Mouse (Mus musculus) CH12.LX (cell line): ENCODE data around the gene Ano1. TPM values are rescaled to one million over a fixed set of nuclear protein-coding genes. Genes with fewer than 3 reads are reported as not detected.

Experiments used
- DNase-seq: peaks from one replicate; pipeline ENCODE4 v3.0.0-alpha.2; 2013; ENCODE audit errors: extremely low read depth
- H3K27ac ChIP-seq: 2 replicates; pipeline ENCODE4 v1.5.1; 2012; ENCODE audit warnings: low read depth, mild to moderate bottlenecking, control low read depth, moderate library complexity; ENCODE audit not compliant: insufficient read depth
- H3K27me3 ChIP-seq: replicated peaks from 2 replicates; pipeline ENCODE3; 2012; ENCODE audit warnings: inconsistent platforms
- H3K36me3 ChIP-seq, 2 experiments: replicated peaks in 1 of 2; 2 replicates each; pipeline versions ENCODE3 to v1.6.1; 2012; ENCODE audit warnings: inconsistent platforms in 1 of 2, low read length in 1 of 2, mild to moderate bottlenecking in 1 of 2, mixed read lengths in 1 of 2, moderate library complexity in 1 of 2; ENCODE audit not compliant: control insufficient read depth in 1 of 2, insufficient read depth in 1 of 2
- H3K4me1 ChIP-seq, 2 experiments: 2 replicates each; pipeline ENCODE4 v1.6.1; 2012; ENCODE audit warnings: inconsistent platforms in 1 of 2, moderate library complexity in 1 of 2; ENCODE audit not compliant: insufficient read depth in 2 of 2, control insufficient read depth in 1 of 2
- H3K4me2 ChIP-seq: 2 replicates; pipeline ENCODE4 v1.6.1; 2012; ENCODE audit warnings: low read depth, mild to moderate bottlenecking, control low read depth; ENCODE audit not compliant: poor library complexity, insufficient read depth, severe bottlenecking
- H3K4me3 ChIP-seq, 3 experiments: fragments of 150-350 bp in 1 of 3; sonication (generic) in 1 of 3; replicated peaks in 1 of 3; 2 replicates each; pipeline versions ENCODE3 to v1.5.1; 2011 to 2012; ENCODE audit warnings: low read depth in 2 of 3, low read length in 2 of 3, mild to moderate bottlenecking in 2 of 3, moderate library complexity in 2 of 3, control low read depth in 1 of 3, improper control_type of control experiment in 1 of 3, inconsistent platforms in 1 of 3, mixed read lengths in 1 of 3; ENCODE audit not compliant: poor library complexity in 1 of 3
- H3K79me2 ChIP-seq: replicated peaks from 2 replicates; pipeline ENCODE4 v1.6.1; 2012; ENCODE audit warnings: mild to moderate bottlenecking, moderate library complexity; ENCODE audit not compliant: control insufficient read depth, poor library complexity, insufficient read depth, severe bottlenecking; ENCODE audit errors: extremely low read depth
- H3K9ac ChIP-seq: 2 replicates; pipeline ENCODE4 v1.6.1; 2012; ENCODE audit warnings: low read depth, mild to moderate bottlenecking, control low read depth, moderate library complexity; ENCODE audit not compliant: insufficient read depth
- H3K9me3 ChIP-seq: replicated peaks from 2 replicates; pipeline ENCODE3; 2012; ENCODE audit warnings: low read length, inconsistent platforms, mixed read lengths
- CHD2 ChIP-seq: IDR thresholded peaks from 2 replicates; pipeline ENCODE4 v1.6.1; 2011; ENCODE audit warnings: low read length, improper control_type of control experiment
- CTCF ChIP-seq, 2 experiments: IDR thresholded peaks in 1 of 2; conservative IDR thresholded peaks in 1 of 2; 2 replicates each; pipeline ENCODE4 v1.5.1; 2011 to 2012; ENCODE audit warnings: low read depth in 2 of 2, low read length in 2 of 2, improper control_type of control experiment in 1 of 2, inconsistent platforms in 1 of 2, mild to moderate bottlenecking in 1 of 2, moderate library complexity in 1 of 2
- E2F4 ChIP-seq: IDR thresholded peaks from 2 replicates; pipeline ENCODE4 v1.6.1; 2011; ENCODE audit warnings: low read depth, low read length, improper control_type of control experiment; ENCODE audit not compliant: insufficient replicate concordance
- EP300 ChIP-seq: IDR thresholded peaks from 2 replicates; pipeline ENCODE4 v1.6.1; 2011; ENCODE audit warnings: low read length, improper control_type of control experiment
- HCFC1 ChIP-seq: IDR thresholded peaks from 2 replicates; pipeline ENCODE4 v1.6.1; 2012; ENCODE audit warnings: low read depth, mild to moderate bottlenecking, inconsistent platforms, low read length, improper control_type of control experiment
- JUND ChIP-seq: conservative IDR thresholded peaks from 2 replicates; pipeline ENCODE4 v1.6.1; 2011; ENCODE audit warnings: low read depth, low read length, improper control_type of control experiment
- KAT2A ChIP-seq: IDR thresholded peaks from 2 replicates; pipeline ENCODE4 v1.6.1; 2012; ENCODE audit warnings: low read length, improper control_type of control experiment, inconsistent platforms; ENCODE audit not compliant: insufficient replicate concordance
- MAX ChIP-seq: IDR thresholded peaks from 2 replicates; pipeline ENCODE4 v1.6.1; 2011; ENCODE audit warnings: low read length, improper control_type of control experiment
- MYC ChIP-seq: IDR thresholded peaks from 2 replicates; pipeline ENCODE4 v1.6.1; 2011; ENCODE audit warnings: low read depth, mild to moderate bottlenecking, improper control_type of control experiment, low read length
- NELFE ChIP-seq: IDR thresholded peaks from 2 replicates; pipeline ENCODE4 v1.6.1; 2011; ENCODE audit warnings: low read depth, low read length, improper control_type of control experiment
- PAX5 ChIP-seq: IDR thresholded peaks from 2 replicates; pipeline ENCODE4 v1.6.1; 2012; ENCODE audit warnings: low read length, inconsistent platforms, mixed read lengths
- POLR2A ChIP-seq: IDR thresholded peaks from 2 replicates; pipeline ENCODE4 v1.6.1; 2011; ENCODE audit warnings: low read depth, mild to moderate bottlenecking, improper control_type of control experiment, low read length
- POLR2AphosphoS2 ChIP-seq: IDR thresholded peaks from 2 replicates; pipeline ENCODE4 v1.6.1; 2011; ENCODE audit warnings: low read depth, low read length, improper control_type of control experiment
- RAD21 ChIP-seq: IDR thresholded peaks from 2 replicates; pipeline ENCODE4 v1.6.1; 2011; ENCODE audit warnings: low read depth, mild to moderate bottlenecking, low read length, improper control_type of control experiment, moderate library complexity
- RCOR1 ChIP-seq: conservative IDR thresholded peaks from 2 replicates; pipeline ENCODE4 v1.6.1; 2012; ENCODE audit warnings: low read depth, mild to moderate bottlenecking, inconsistent platforms, low read length, improper control_type of control experiment
- SIN3A ChIP-seq: IDR thresholded peaks from 2 replicates; pipeline ENCODE4 v1.6.1; 2012; ENCODE audit warnings: low read length, improper control_type of control experiment, inconsistent platforms
- TBP ChIP-seq: conservative IDR thresholded peaks from 2 replicates; pipeline ENCODE4 v1.6.1; 2011; ENCODE audit warnings: low read depth, low read length, improper control_type of control experiment
- USF1 ChIP-seq: IDR thresholded peaks from 2 replicates; pipeline ENCODE4 v1.6.1; 2014; ENCODE audit warnings: low read depth, mild to moderate bottlenecking, inconsistent platforms, low read length, improper control_type of control experiment
- USF2 ChIP-seq: conservative IDR thresholded peaks from 2 replicates; pipeline ENCODE4 v1.6.1; 2011; ENCODE audit warnings: low read depth, low read length, improper control_type of control experiment
- ZC3H11A ChIP-seq: IDR thresholded peaks from 2 replicates; pipeline ENCODE4 v1.6.1; 2012; ENCODE audit warnings: low read depth, mild to moderate bottlenecking, inconsistent platforms, low read length, improper control_type of control experiment
- ZKSCAN1 ChIP-seq: IDR thresholded peaks from 2 replicates; pipeline ENCODE4 v1.6.1; 2012; ENCODE audit warnings: low read depth, inconsistent platforms, low read length, improper control_type of control experiment, borderline replicate concordance
- ZMIZ1 ChIP-seq: IDR thresholded peaks from 2 replicates; pipeline ENCODE4 v1.6.1; 2012; ENCODE audit warnings: low read depth, mild to moderate bottlenecking, inconsistent platforms, low read length, improper control_type of control experiment
- ZNF384 ChIP-seq: IDR thresholded peaks from 2 replicates; pipeline ENCODE4 v1.6.1; 2012; ENCODE audit warnings: low read depth, low read length, improper control_type of control experiment, inconsistent platforms
- dilution Hi-C: fragments of 300-500 bp; cut with MboI; formaldehyde crosslinking; loops from 2 replicates; pipeline ENCODE4 v1.14.3; 2020; ENCODE audit warnings: low sequenced_read_pairs; ENCODE audit not compliant: extremely low pct_unique_long_range_greater_than_20kb, extremely low pct_ligation_motif_present
- in situ Hi-C: fragments of 300-500 bp; cut with MboI; formaldehyde crosslinking; loops from 3 replicates; pipeline ENCODE4 v1.14.3; 2019; ENCODE audit warnings: low sequenced_read_pairs, low pct_ligation_motif_present, low pct_unique_long_range_greater_than_20kb, mixed read lengths
- polyA plus RNA-seq: library from polyadenylated mRNA; unstranded; fragments of >175 nt; gene quantifications from 2 replicates; pipeline ENCODE4 v1.2.1, GENCODE M21; 2012; ENCODE audit warnings: low read depth; ENCODE audit not compliant: insufficient read length
- total RNA-seq, 2 experiments: library from RNA; depleted of rRNA; stranded (reverse); fragments of 300-350 nt in 1 of 2; fragments of >200 nt in 1 of 2; gene quantifications; 2 replicates each; pipeline ENCODE4 v1.2.3; 2012 to 2014

Ano1 gene
- total and polyA plus RNA-seq, 3 experiments = not detected

- TF ChIP-seq USF1 (no peak), POLR2AphosphoS2 (no peak), HCFC1 (no peak), KAT2A (no peak), EP300 (no peak)
- Histone ChIP-seq H3K4me3 (no peak overlapping the region), H3K27me3 (peaks cover 98% of the 10 kb centered on the region), H3K9ac (no peak overlapping the region), H3K36me3 (no peaks in the 10 kb centered on the region), H3K79me2 (no peaks in the 10 kb centered on the region), H3K4me1 (no peaks in the 10 kb centered on the region), H3K9me3 (no peaks in the 10 kb centered on the region), H3K4me2 (no peak overlapping the region), H3K27ac (no peak overlapping the region)
- dilution Hi-C loops = no loop called here
- DNase-seq = no peak
- in situ Hi-C loops = loop anchor here (10.0 kb wide), 1 partner anchor 133 kb away; no protein-coding TSS in a partner anchor
Observed at GRCm38 (mm10) chr7:144747756-144748155, 4.0 kb downstream of the Ano1 start.

GRCm38 (mm10) chr7:144746466-144746865, 5.3 kb downstream of the Ano1 start:
- H3K4me2 ChIP-seq = no peak overlapping the region
- no peak for DNase-seq
- no peak for TF ChIP-seq PAX5
- TF ChIP-seq ZNF384 = no peak
- TF ChIP-seq JUND = no peak
- no peak for TF ChIP-seq POLR2A
- no peak for TF ChIP-seq RAD21
- TF ChIP-seq MAX = no peak
- no peak for TF ChIP-seq MYC
- no peak for TF ChIP-seq E2F4
- peaks cover 94% of the 10 kb centered on the region for H3K27me3 ChIP-seq
- H3K79me2 ChIP-seq = no peaks in the 10 kb centered on the region
- no peak overlapping the region for H3K4me3 ChIP-seq
- in situ Hi-C loops (loop anchor here (10.0 kb wide), 1 partner anchor 132 kb away; no protein-coding TSS in a partner anchor), dilution Hi-C loops (no loop called here)
- no peaks in the 10 kb centered on the region for H3K36me3 ChIP-seq
- no peaks in the 10 kb centered on the region for H3K9me3 ChIP-seq
- H3K27ac ChIP-seq = no peak overlapping the region
- no peak overlapping the region for H3K9ac ChIP-seq
- H3K4me1 ChIP-seq = no peaks in the 10 kb centered on the region

- no peak overlapping the region for H3K4me2 ChIP-seq
- no peak for DNase-seq
- in situ Hi-C loops (loop anchor here (10.0 kb wide), 1 partner anchor 129 kb away; no protein-coding TSS in a partner anchor), dilution Hi-C loops (no loop called here)
- no peak overlapping the region for H3K4me3 ChIP-seq
- H3K9me3 ChIP-seq = no peaks in the 10 kb centered on the region
- no peak for TF ChIP-seq RCOR1
- no peak for TF ChIP-seq USF2
- TF ChIP-seq SIN3A = no peak
- TF ChIP-seq CTCF (conservative IDR thresholded peaks at IDR 0.05 in 1 of 2, IDR thresholded peaks at IDR 0.05 in 1 of 2; ENCODE audit: low read depth in 2 of 2, low read length in 2 of 2) = no peak
- no peak for TF ChIP-seq ZMIZ1
- no peak for TF ChIP-seq USF1
- no peak for TF ChIP-seq HCFC1
- TF ChIP-seq TBP = no peak
- no peak for TF ChIP-seq ZC3H11A
- TF ChIP-seq RAD21 = no peak
- TF ChIP-seq MAX = no peak
- TF ChIP-seq CHD2 = no peak
- TF ChIP-seq ZKSCAN1 = no peak
- no peak for TF ChIP-seq NELFE
- H3K79me2 ChIP-seq = no peaks in the 10 kb centered on the region
- H3K4me1 ChIP-seq = no peaks in the 10 kb centered on the region
- no peaks in the 10 kb centered on the region for H3K36me3 ChIP-seq
- no peak overlapping the region for H3K9ac ChIP-seq
- H3K27ac ChIP-seq = no peak overlapping the region
- peaks cover 91% of the 10 kb centered on the region for H3K27me3 ChIP-seq
Observed at GRCm38 (mm10) chr7:144743874-144744273, 7.9 kb downstream of the Ano1 start.
